Mouse (Mus musculus) neural tube, embryonic 15.5 days (tissue): ENCODE results near the gene Spata25. TPM values are rescaled to one million over a fixed set of nuclear protein-coding genes. Genes with fewer than 3 reads are reported as not detected.
"Not testable (repeated sequence)": the region's sequence is repeated elsewhere in the genome, so short reads cannot be mapped to it uniquely, and the experiment has no call there.

ENCODE experiments used
- ATAC-seq: fragments of 200-750 bp; cut with Nextera tagmentation; 2 replicates; pipeline ENCODE4 v1.8.0; 2017; ENCODE audit warnings: mild to moderate bottlenecking, moderate TSS enrichment, moderate library complexity; ENCODE audit not compliant: low FRiP score
- H3K27ac ChIP-seq: fragments of 300-500 bp; sonication (generic); replicated peaks from 2 replicates; pipeline ENCODE4 v1.5.1; 2015; ENCODE audit warnings: mild to moderate bottlenecking, inconsistent platforms
- H3K27me3 ChIP-seq: fragments of 300-500 bp; sonication (generic); replicated peaks from 2 replicates; pipeline ENCODE4 v1.6.1; 2015; ENCODE audit warnings: inconsistent platforms
- H3K36me3 ChIP-seq: fragments of 300-500 bp; sonication (generic); 2 replicates; pipeline ENCODE4 v1.6.1; 2015; ENCODE audit warnings: inconsistent platforms
- H3K4me1 ChIP-seq: fragments of 300-500 bp; sonication (generic); 2 replicates; pipeline ENCODE4 v1.6.1; 2015; ENCODE audit warnings: inconsistent platforms
- H3K4me2 ChIP-seq: fragments of 300-500 bp; sonication (generic); 2 replicates; pipeline ENCODE4 v1.6.1; 2015; ENCODE audit warnings: inconsistent platforms, mild to moderate bottlenecking, moderate library complexity
- H3K4me3 ChIP-seq: fragments of 300-500 bp; sonication (generic); replicated peaks from 2 replicates; pipeline ENCODE4 v1.5.1; 2015; ENCODE audit warnings: mild to moderate bottlenecking, inconsistent platforms
- H3K9ac ChIP-seq: fragments of 300-500 bp; sonication (generic); replicated peaks from 2 replicates; pipeline ENCODE4 v1.6.1; 2015; ENCODE audit warnings: mild to moderate bottlenecking, inconsistent platforms
- H3K9me3 ChIP-seq: fragments of 300-500 bp; sonication (generic); replicated peaks from 2 replicates; pipeline ENCODE4 v1.6.1; 2016; ENCODE audit warnings: inconsistent platforms
- WGBS: fragments of 180-500 bp; shearing (Covaris S2); methylation state at CpG from one replicate; pipeline ENCODE4 v1.1.7; 2015; ENCODE audit warnings: mixed read lengths; 5-methylcytosine and 5-hydroxymethylcytosine counted together
- polyA plus RNA-seq: library from polyadenylated mRNA; unstranded; fragments of >200 nt; fragmentation: Nextera tagmentation; extraction: Ambion mirVana; gene quantifications from 2 replicates; pipeline ENCODE4 v1.2.1, GENCODE M21; 2015

Spata25 gene
- polyA plus RNA-seq, 1 experiment from 2014 or later = not detected

GRCm38 (mm10) chr2:164803201-164803920 is 25.0 kb downstream of the Spata25 start:
- ATAC-seq = no peak
- Histone ChIP-seq H3K4me2 (peak overlapping the region; percentile 67), H3K27me3 (no peaks in the 10 kb centered on the region), H3K4me1 (peaks cover 47% of the 10 kb centered on the region), H3K9me3 (no peaks in the 10 kb centered on the region), H3K36me3 (peaks cover 13% of the 10 kb centered on the region; the same call in 1 of the 2 replicates), H3K27ac (no peak overlapping the region), H3K4me3 (peak overlapping the region; percentile 96), H3K9ac (peak overlapping the region; percentile 76; the same call in 1 of the 2 replicates)
- 95% methylated on average over 16 of the region's 16 CpGs for WGBS

GRCm38 (mm10) chr2:164800252-164801004 is 27.9 kb downstream of the Spata25 start:
- Histone ChIP-seq H3K4me2 (no peak overlapping the region), H3K4me3 (no peak overlapping the region), H3K36me3 (peaks cover 38% of the 10 kb centered on the region), H3K27ac (no peak overlapping the region), H3K9ac (no peak overlapping the region), H3K27me3 (no peaks in the 10 kb centered on the region), H3K9me3 (no peaks in the 10 kb centered on the region), H3K4me1 (peaks cover 23% of the 10 kb centered on the region)
- ATAC-seq = no peak
- 95% methylated on average over 13 of the region's 13 CpGs for WGBS

GRCm38 (mm10) chr2:164798554-164798953 is 29.8 kb downstream of the Spata25 start:
- H3K9me3 ChIP-seq, H3K27ac ChIP-seq, H3K9ac ChIP-seq, H3K27me3 ChIP-seq, H3K4me3 ChIP-seq, ATAC-seq, H3K4me2 ChIP-seq: not testable (repeated sequence)
- Histone ChIP-seq H3K36me3 (peaks cover 44% of the 10 kb centered on the region), H3K4me1 (peaks cover 16% of the 10 kb centered on the region)
- WGBS = 84% methylated on average over 6 of the region's 6 CpGs

GRCm38 (mm10) chr2:164795868-164796267 is 32.5 kb downstream of the Spata25 start:
- Histone ChIP-seq H3K9me3 (no peaks in the 10 kb centered on the region), H3K4me1 (no peaks in the 10 kb centered on the region), H3K4me2 (no peak overlapping the region), H3K9ac (no peak overlapping the region), H3K27ac (no peak overlapping the region), H3K27me3 (no peaks in the 10 kb centered on the region), H3K4me3 (no peak overlapping the region), H3K36me3 (peaks cover 61% of the 10 kb centered on the region)
- no peak for ATAC-seq
- WGBS = 80% methylated on average over 4 of the region's 4 CpGs

GRCm38 (mm10) chr2:164794293-164794692 is 34.0 kb downstream of the Spata25 start:
- peaks cover 58% of the 10 kb centered on the region for H3K36me3 ChIP-seq
- H3K27ac ChIP-seq = no peak overlapping the region
- 32% methylated on average over 5 of the region's 5 CpGs for WGBS

GRCm38 (mm10) chr2:164793772-164794171 is 34.6 kb downstream of the Spata25 start:
- WGBS = 94% methylated on average over 2 of the region's 2 CpGs
- no peaks in the 10 kb centered on the region for H3K27me3 ChIP-seq
- H3K4me3 ChIP-seq = no peak overlapping the region
- no peaks in the 10 kb centered on the region for H3K9me3 ChIP-seq
- no peaks in the 10 kb centered on the region; the same call in 1 of the 2 replicates for H3K4me1 ChIP-seq
- H3K36me3 ChIP-seq = peaks cover 62% of the 10 kb centered on the region
- no peak overlapping the region for H3K4me2 ChIP-seq
- H3K9ac ChIP-seq = no peak overlapping the region
- ATAC-seq = no peak
- no peak overlapping the region for H3K27ac ChIP-seq

More at GRCm38 (mm10) chr2:164794293-164794692, 34.0 kb downstream of the Spata25 start:
- Histone ChIP-seq H3K9ac (no peak overlapping the region), H3K4me2 (no peak overlapping the region), H3K4me1 (no peaks in the 10 kb centered on the region), H3K27me3 (no peaks in the 10 kb centered on the region), H3K4me3 (no peak overlapping the region), H3K9me3 (no peaks in the 10 kb centered on the region)
- no peak for ATAC-seq

- no peak overlapping the region for H3K9ac ChIP-seq
- H3K27me3 ChIP-seq = no peaks in the 10 kb centered on the region
- H3K27ac ChIP-seq = no peak overlapping the region
- no peak overlapping the region for H3K4me2 ChIP-seq
- peaks cover 5% of the 10 kb centered on the region for H3K4me1 ChIP-seq
- no peak for ATAC-seq
- no peaks in the 10 kb centered on the region for H3K9me3 ChIP-seq
- H3K4me3 ChIP-seq = no peak overlapping the region
- peaks cover 61% of the 10 kb centered on the region for H3K36me3 ChIP-seq
- 83% methylated on average over 3 of the region's 3 CpGs for WGBS
These were observed 35.1 kb downstream of the Spata25 start for GRCm38 (mm10) chr2:164793236-164793635.

GRCm38 (mm10) chr2:164792400-164793190 is 35.7 kb downstream of the Spata25 start:
- 93% methylated on average over 12 of the region's 12 CpGs for WGBS
- H3K36me3 ChIP-seq = peaks cover 56% of the 10 kb centered on the region
- no peak for ATAC-seq

GRCm38 (mm10) chr2:164791841-164792261 is 36.5 kb downstream of the Spata25 start:
- H3K27ac ChIP-seq = no peak overlapping the region
- peaks cover 17% of the 10 kb centered on the region for H3K4me1 ChIP-seq
- 87% methylated on average over 18 of the region's 18 CpGs for WGBS
- H3K9me3 ChIP-seq = no peaks in the 10 kb centered on the region
- no peak overlapping the region for H3K4me2 ChIP-seq
- ATAC-seq = no peak
- peaks cover 51% of the 10 kb centered on the region for H3K36me3 ChIP-seq
- H3K9ac ChIP-seq = no peak overlapping the region
- no peak overlapping the region for H3K4me3 ChIP-seq
- no peaks in the 10 kb centered on the region for H3K27me3 ChIP-seq

More at GRCm38 (mm10) chr2:164792400-164793190, 35.7 kb downstream of the Spata25 start:
- H3K4me2 ChIP-seq = no peak overlapping the region
- H3K9me3 ChIP-seq = no peaks in the 10 kb centered on the region
- H3K27me3 ChIP-seq = no peaks in the 10 kb centered on the region
- peaks cover 10% of the 10 kb centered on the region for H3K4me1 ChIP-seq
- no peak overlapping the region for H3K27ac ChIP-seq
- no peak overlapping the region for H3K9ac ChIP-seq
- no peak overlapping the region for H3K4me3 ChIP-seq

- H3K4me1 ChIP-seq = peaks cover 24% of the 10 kb centered on the region
- WGBS = 90% methylated on average over 4 of the region's 4 CpGs
- H3K4me3 ChIP-seq = no peak overlapping the region
- peaks cover 37% of the 10 kb centered on the region for H3K36me3 ChIP-seq
- no peak overlapping the region for H3K27ac ChIP-seq
- H3K4me2 ChIP-seq = no peak overlapping the region
- no peak for ATAC-seq
- H3K27me3 ChIP-seq = no peaks in the 10 kb centered on the region
- H3K9me3 ChIP-seq = no peaks in the 10 kb centered on the region
- no peak overlapping the region for H3K9ac ChIP-seq
These were observed 37.9 kb downstream of the Spata25 start for GRCm38 (mm10) chr2:164790451-164790850.

GRCm38 (mm10) chr2:164788411-164788810 is 39.9 kb downstream of the Spata25 start:
- Histone ChIP-seq H3K4me2 (peak overlapping the region; percentile 5; the same call in 1 of the 2 replicates), H3K4me3 (no peak overlapping the region), H3K27ac (no peak overlapping the region), H3K9me3 (no peaks in the 10 kb centered on the region), H3K27me3 (no peaks in the 10 kb centered on the region), H3K9ac (0 out of 2 replicates have a peak overlapping the region, but pooled peaks have one; percentile 10), H3K36me3 (peaks cover 31% of the 10 kb centered on the region), H3K4me1 (peaks cover 35% of the 10 kb centered on the region)
- ATAC-seq = no peak
- 72% methylated on average over 4 of the region's 4 CpGs for WGBS
